Mouse (Mus musculus): ENCODE measurements at regions not wholly inside any gene's neighbourhood (a gene's known extent, or its start where the extent isn't known, plus 50 kb on each side); places are given as distances from the start of the nearest gene placed in this dataset.
A peak's percentile ranks its signal among the peaks of the same experiment; 100 is the strongest.

DNA sequence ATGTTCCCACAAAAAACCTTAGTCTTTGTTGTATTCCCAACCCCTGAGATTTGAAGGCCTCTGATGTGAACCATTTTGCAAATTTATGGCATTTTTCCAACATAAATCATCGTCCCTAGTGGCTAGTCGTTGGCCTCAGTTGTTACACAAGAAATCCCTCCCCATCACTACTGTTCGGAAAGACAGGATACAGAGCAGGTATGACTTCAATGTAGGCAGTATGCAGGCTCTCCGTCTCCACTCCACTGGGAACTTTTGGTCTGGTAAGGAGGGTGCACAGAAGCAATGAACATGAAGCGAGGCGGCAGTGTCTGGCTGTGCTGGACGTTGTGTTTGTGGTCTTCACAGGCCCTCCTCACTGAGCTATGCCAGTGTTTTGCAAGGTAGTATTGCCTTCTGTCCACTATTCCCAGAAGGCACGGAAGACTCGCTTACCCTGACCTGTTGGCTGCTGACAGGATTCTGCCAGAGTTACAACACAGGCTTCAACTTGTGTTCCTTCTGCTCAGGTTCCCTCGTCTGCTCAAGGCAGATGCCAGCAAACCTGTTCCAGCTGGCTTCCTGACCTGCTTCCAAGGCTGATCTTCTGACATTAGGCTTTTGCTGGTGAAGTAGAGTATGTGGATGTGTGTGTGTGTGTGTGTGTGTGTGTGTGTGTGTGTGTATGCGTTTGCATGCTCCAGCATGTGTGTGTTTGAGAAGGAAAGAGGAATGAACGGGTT is 80.0 kb upstream of the Pik3r1 start:
- H3K4me3 ChIP-seq (ENCODE audit: low read length): no peak overlapping the region
- no peaks in the 10 kb centered on the region for H3K36me3 ChIP-seq (ENCODE audit: insufficient read depth, low read length)
- TF ChIP-seq CTCF (IDR thresholded peaks at IDR 0.05; ENCODE audit: low read depth): no peak

DNA sequence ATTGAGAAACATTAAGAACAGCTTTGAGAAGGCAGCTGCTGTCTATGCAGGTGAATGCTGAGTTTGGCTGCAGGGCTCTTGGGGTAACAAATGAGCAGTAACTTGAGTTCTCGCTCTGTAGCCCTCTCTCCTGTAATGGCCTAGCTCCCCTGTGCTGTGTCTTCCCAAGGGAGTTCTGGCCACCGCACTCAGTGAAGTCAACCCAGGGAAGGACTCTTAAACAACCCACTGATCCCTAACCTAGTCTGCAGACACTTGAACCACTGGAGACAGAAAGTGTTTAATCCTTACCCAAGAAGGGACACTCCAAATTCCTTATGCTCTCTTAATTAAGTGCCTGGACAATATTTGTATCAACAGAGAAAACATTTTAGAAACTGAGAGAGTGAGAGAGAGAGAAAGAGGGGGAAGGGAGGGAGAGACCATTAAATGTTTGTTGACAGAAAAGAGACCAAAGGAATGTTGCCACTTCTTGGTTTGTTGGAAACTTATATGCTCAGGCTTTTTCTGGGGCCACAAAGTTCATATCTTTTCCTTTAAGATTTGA is 80.7 kb upstream of the Pik3r1 start:
- no peak for DNase-seq (ENCODE audit: low spot score)
- no peaks in the 10 kb centered on the region for H3K9me3 ChIP-seq (ENCODE audit: low read length)
- ATAC-seq: no peak
- no peak overlapping the region for H3K9ac ChIP-seq (replicated peaks; ENCODE audit: low read length)
- 65% methylated on average over 2 of the region's 2 CpGs for WGBS
- TF ChIP-seq CTCF (IDR thresholded peaks at IDR 0.05; ENCODE audit: low read depth): no peak
- H3K4me3 ChIP-seq (ENCODE audit: low read length): no peak overlapping the region
- H3K36me3 ChIP-seq (ENCODE audit: insufficient read depth, low read length): no peaks in the 10 kb centered on the region
- no peak overlapping the region for H3K27ac ChIP-seq
- H3K27me3 ChIP-seq (ENCODE audit: insufficient read depth, low read length): no peaks in the 10 kb centered on the region
- H3K4me2 ChIP-seq (ENCODE audit: low read depth, low read length): no peak overlapping the region
- H3K4me1 ChIP-seq (ENCODE audit: insufficient read depth, low read length): no peaks in the 10 kb centered on the region

More for the DNA sequence above, 80.0 kb upstream of the Pik3r1 start:
- Histone ChIP-seq H3K4me2 (ENCODE audit: low read depth, low read length) (no peak overlapping the region), H3K27ac (no peak overlapping the region), H3K9ac (replicated peaks; ENCODE audit: low read length) (no peak overlapping the region), H3K27me3 (ENCODE audit: insufficient read depth, low read length) (no peaks in the 10 kb centered on the region), H3K4me1 (ENCODE audit: insufficient read depth, low read length) (no peaks in the 10 kb centered on the region), H3K9me3 (ENCODE audit: low read length) (no peaks in the 10 kb centered on the region)
- peak; percentile 45 for ATAC-seq
- 73% methylated on average over 12 of the region's 12 CpGs for WGBS
- peak; percentile 16 for DNase-seq (ENCODE audit: low spot score)

DNA sequence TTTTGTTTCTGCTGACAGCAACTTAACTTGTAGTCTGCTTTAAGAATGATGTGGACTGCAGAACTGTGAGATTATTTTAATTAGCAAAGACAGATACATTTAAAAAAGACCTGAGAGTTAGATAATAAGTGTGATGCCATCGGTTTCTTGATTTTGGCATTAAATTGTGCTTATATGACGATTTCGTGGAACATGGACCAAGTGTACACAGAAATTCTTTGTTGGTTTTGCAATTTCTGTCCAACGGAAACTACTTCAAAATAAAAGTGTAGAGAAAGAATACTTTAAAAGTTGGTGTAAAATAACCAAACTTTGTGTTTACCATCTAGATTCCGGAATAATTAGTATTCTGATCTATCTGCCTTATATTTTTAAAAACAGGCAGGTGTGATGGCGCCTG is 81.4 kb upstream of the Pik3r1 start:
- Histone ChIP-seq H3K36me3 (ENCODE audit: insufficient read depth, low read length) (no peaks in the 10 kb centered on the region), H3K4me2 (ENCODE audit: low read depth, low read length) (no peak overlapping the region), H3K27me3 (ENCODE audit: insufficient read depth, low read length) (no peaks in the 10 kb centered on the region), H3K9ac (replicated peaks; ENCODE audit: low read length) (no peak overlapping the region), H3K27ac (no peak overlapping the region), H3K4me1 (ENCODE audit: insufficient read depth, low read length) (no peaks in the 10 kb centered on the region), H3K9me3 (ENCODE audit: low read length) (no peaks in the 10 kb centered on the region), H3K4me3 (ENCODE audit: low read length) (no peak overlapping the region)
- ATAC-seq (no peak), DNase-seq (ENCODE audit: low spot score) (no peak)
- WGBS: 91% methylated on average over 6 of the region's 6 CpGs
- TF ChIP-seq CTCF (IDR thresholded peaks at IDR 0.05; ENCODE audit: low read depth): no peak

DNA sequence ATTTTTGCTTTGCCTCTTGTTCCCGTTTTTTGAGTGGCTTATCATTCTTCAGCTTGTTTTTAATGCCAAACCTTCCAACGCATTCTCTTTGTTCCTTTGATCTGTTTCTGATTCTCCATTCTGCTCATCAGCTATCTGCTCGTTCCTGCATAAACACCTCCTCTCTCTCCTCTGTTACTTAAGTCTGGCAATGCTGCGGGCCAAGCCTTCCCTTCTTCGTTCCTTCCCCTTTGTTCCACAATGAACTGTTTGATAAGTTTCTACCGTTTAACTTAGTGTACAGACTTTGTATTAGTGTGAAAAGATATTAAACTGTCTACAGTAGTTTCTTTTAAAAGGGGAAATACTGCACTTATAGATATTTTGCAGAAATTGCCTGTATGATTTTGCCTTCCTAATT is 83.3 kb upstream of the Pik3r1 start:
- 67% methylated on average over 6 of the region's 6 CpGs for WGBS
- no peaks in the 10 kb centered on the region for H3K27me3 ChIP-seq (ENCODE audit: insufficient read depth, low read length)
- H3K4me3 ChIP-seq (ENCODE audit: low read length): no peak overlapping the region
- no peak overlapping the region for H3K4me2 ChIP-seq (ENCODE audit: low read depth, low read length)
- no peaks in the 10 kb centered on the region for H3K36me3 ChIP-seq (ENCODE audit: insufficient read depth, low read length)
- no peak for TF ChIP-seq CTCF (IDR thresholded peaks at IDR 0.05; ENCODE audit: low read depth)
- H3K4me1 ChIP-seq (ENCODE audit: insufficient read depth, low read length): no peaks in the 10 kb centered on the region
- ATAC-seq (no peak), DNase-seq (ENCODE audit: low spot score) (no peak)
- no peak overlapping the region for H3K9ac ChIP-seq (replicated peaks; ENCODE audit: low read length)
- no peak overlapping the region for H3K27ac ChIP-seq
- no peaks in the 10 kb centered on the region for H3K9me3 ChIP-seq (ENCODE audit: low read length)

DNA sequence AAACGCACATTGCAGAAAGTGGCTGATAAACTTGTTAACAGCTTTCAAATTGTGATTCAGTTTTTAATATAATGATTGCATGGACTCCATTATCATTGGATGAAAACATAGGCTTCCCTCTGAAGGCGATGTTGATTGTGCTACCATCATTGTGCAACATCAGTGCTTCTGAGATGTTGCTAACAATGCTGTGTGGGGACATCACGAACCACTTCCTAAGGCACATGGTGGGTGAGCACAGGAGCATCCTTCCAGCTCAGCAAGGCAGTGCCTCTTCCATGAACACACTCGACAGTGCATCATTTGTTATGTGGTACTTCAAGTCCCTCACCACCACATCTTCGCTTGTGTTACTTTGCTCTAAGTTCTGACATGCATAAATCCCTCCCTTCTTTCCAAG is 84.9 kb upstream of the Pik3r1 start:
- ATAC-seq (no peak), DNase-seq (ENCODE audit: low spot score) (no peak)
- H3K36me3 ChIP-seq (ENCODE audit: insufficient read depth, low read length): no peaks in the 10 kb centered on the region
- TF ChIP-seq CTCF (IDR thresholded peaks at IDR 0.05; ENCODE audit: low read depth): no peak
- H3K4me3 ChIP-seq (ENCODE audit: low read length): no peak overlapping the region
- no peaks in the 10 kb centered on the region for H3K4me1 ChIP-seq (ENCODE audit: insufficient read depth, low read length)
- H3K27me3 ChIP-seq (ENCODE audit: insufficient read depth, low read length): no peaks in the 10 kb centered on the region
- 90% methylated on average over 5 of the region's 5 CpGs for WGBS
- H3K9me3 ChIP-seq (ENCODE audit: low read length): no peaks in the 10 kb centered on the region
- no peak overlapping the region for H3K27ac ChIP-seq
- H3K9ac ChIP-seq (replicated peaks; ENCODE audit: low read length): no peak overlapping the region
- H3K4me2 ChIP-seq (ENCODE audit: low read depth, low read length): no peak overlapping the region

DNA sequence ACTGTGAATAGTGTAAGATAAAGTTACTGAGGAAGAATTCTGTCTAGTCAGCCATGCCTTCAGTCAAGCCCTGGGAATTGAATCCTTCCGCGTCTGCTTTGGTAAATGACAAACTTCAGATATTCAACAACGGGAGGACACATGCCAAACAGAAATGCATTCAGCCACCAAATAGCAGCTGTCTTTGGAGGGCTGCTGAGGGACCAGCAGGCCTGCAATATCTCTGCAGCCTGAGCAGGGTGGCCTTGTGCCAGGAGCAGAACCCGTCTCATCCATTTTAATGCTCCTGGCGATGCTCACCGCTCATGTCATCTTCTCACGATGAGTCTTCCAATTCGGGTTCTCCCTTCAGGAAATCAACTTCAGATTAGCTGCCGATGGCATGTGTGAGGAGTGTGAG is 87.1 kb upstream of the Pik3r1 start:
- Histone ChIP-seq H3K4me2 (ENCODE audit: low read depth, low read length) (no peak overlapping the region), H3K4me1 (ENCODE audit: insufficient read depth, low read length) (no peaks in the 10 kb centered on the region), H3K27ac (no peak overlapping the region), H3K36me3 (ENCODE audit: insufficient read depth, low read length) (no peaks in the 10 kb centered on the region), H3K27me3 (ENCODE audit: insufficient read depth, low read length) (no peaks in the 10 kb centered on the region), H3K9ac (replicated peaks; ENCODE audit: low read length) (no peak overlapping the region), H3K9me3 (ENCODE audit: low read length) (no peaks in the 10 kb centered on the region), H3K4me3 (ENCODE audit: low read length) (no peak overlapping the region)
- TF ChIP-seq CTCF (IDR thresholded peaks at IDR 0.05; ENCODE audit: low read depth): no peak
- DNase-seq (ENCODE audit: low spot score) (peak; percentile 80), ATAC-seq (no peak)
- 29% methylated on average over 9 of the region's 9 CpGs for WGBS

DNA sequence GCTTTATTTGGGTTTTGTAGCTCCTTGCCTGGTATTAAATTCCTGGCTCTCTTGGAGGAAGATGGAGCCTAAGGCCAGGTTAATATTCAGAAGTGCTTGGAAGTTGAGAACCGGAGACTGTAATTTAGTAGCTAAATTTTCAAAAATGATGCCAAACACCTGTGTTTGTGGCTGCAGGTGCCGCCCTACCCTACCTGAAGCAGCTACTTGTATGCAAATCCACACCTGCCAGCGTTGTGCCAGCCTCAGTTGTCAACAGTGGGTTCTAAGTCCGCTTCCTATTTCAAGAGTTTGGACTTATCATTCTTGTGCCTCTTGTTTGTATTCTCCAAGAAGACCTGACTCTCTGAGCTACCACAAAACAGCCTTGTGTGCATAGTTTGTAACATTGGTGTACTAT is 92.7 kb upstream of the Pik3r1 start:
- no peak for TF ChIP-seq CTCF (IDR thresholded peaks at IDR 0.05; ENCODE audit: low read depth)
- Histone ChIP-seq H3K9ac (replicated peaks; ENCODE audit: low read length) (no peak overlapping the region), H3K4me2 (ENCODE audit: low read depth, low read length) (no peak overlapping the region), H3K4me1 (ENCODE audit: insufficient read depth, low read length) (no peaks in the 10 kb centered on the region), H3K4me3 (ENCODE audit: low read length) (no peak overlapping the region), H3K27ac (no peak overlapping the region), H3K27me3 (ENCODE audit: insufficient read depth, low read length) (no peaks in the 10 kb centered on the region), H3K9me3 (ENCODE audit: low read length) (no peaks in the 10 kb centered on the region), H3K36me3 (ENCODE audit: insufficient read depth, low read length) (no peaks in the 10 kb centered on the region)
- WGBS: 90% methylated on average over 4 of the region's 4 CpGs
- ATAC-seq (no peak), DNase-seq (ENCODE audit: low spot score) (no peak)
